Mouse (Mus musculus) neural tube, embryonic 14.5 days (tissue): ENCODE results near the gene Erbin. TPM values are rescaled to one million over a fixed set of nuclear protein-coding genes. Genes with fewer than 3 reads are reported as not detected.

ENCODE experiments used
- ATAC-seq: fragments of 200-750 bp; cut with Nextera tagmentation; 2 replicates; pipeline ENCODE4 v1.8.0; 2017; ENCODE audit warnings: low read depth, mild to moderate bottlenecking, moderate TSS enrichment, moderate library complexity
- H3K27ac ChIP-seq: fragments of 300-500 bp; sonication (generic); 2 replicates; pipeline ENCODE4 v1.5.1; 2014; ENCODE audit warnings: low read depth, mild to moderate bottlenecking, control low read depth, low read length, moderate library complexity, mixed read lengths
- H3K27me3 ChIP-seq: fragments of 300-500 bp; sonication (generic); 2 replicates; pipeline ENCODE4 v1.6.1; 2014; ENCODE audit warnings: low read length; ENCODE audit not compliant: control insufficient read depth, insufficient read depth
- H3K36me3 ChIP-seq: fragments of 300-500 bp; sonication (generic); 2 replicates; pipeline ENCODE4 v1.6.1; 2014; ENCODE audit warnings: low read length, mixed read lengths; ENCODE audit not compliant: control insufficient read depth, insufficient read depth
- H3K4me1 ChIP-seq: fragments of 300-500 bp; sonication (generic); 2 replicates; pipeline ENCODE4 v1.6.1; 2014; ENCODE audit warnings: low read length; ENCODE audit not compliant: control insufficient read depth, insufficient read depth
- H3K4me2 ChIP-seq: fragments of 300-500 bp; sonication (generic); 2 replicates; pipeline ENCODE4 v1.6.1; 2014; ENCODE audit warnings: mild to moderate bottlenecking, low read depth, low read length, control low read depth
- H3K4me3 ChIP-seq: fragments of 300-500 bp; sonication (generic); 2 replicates; pipeline ENCODE4 v1.5.1; 2014; ENCODE audit warnings: low read depth, low read length, control low read depth, mixed read lengths
- H3K9ac ChIP-seq: fragments of 300-500 bp; sonication (generic); replicated peaks from 2 replicates; pipeline ENCODE4 v1.6.1; 2014; ENCODE audit warnings: low read depth, mild to moderate bottlenecking, control low read depth, low read length, mixed read lengths
- H3K9me3 ChIP-seq: fragments of 300-500 bp; sonication (generic); 2 replicates; pipeline ENCODE4 v1.6.1; 2016; ENCODE audit warnings: low read length; ENCODE audit not compliant: control insufficient read depth
- WGBS: fragments of 180-500 bp; shearing (Covaris S2); extraction: QIAGEN DNeasy Blood & Tissue Kit; methylation state at CpG from one replicate; pipeline ENCODE4 v1.1.7; 2014; 5-methylcytosine and 5-hydroxymethylcytosine counted together
- polyA plus RNA-seq: library from polyadenylated mRNA; unstranded; fragments of >200 nt; fragmentation: Nextera tagmentation; extraction: Ambion mirVana; gene quantifications from 2 replicates; pipeline ENCODE4 v1.2.1, GENCODE M21; 2014

Erbin gene
- polyA plus RNA-seq, 1 experiment from 2014 or later: 14.5 TPM

DNA sequence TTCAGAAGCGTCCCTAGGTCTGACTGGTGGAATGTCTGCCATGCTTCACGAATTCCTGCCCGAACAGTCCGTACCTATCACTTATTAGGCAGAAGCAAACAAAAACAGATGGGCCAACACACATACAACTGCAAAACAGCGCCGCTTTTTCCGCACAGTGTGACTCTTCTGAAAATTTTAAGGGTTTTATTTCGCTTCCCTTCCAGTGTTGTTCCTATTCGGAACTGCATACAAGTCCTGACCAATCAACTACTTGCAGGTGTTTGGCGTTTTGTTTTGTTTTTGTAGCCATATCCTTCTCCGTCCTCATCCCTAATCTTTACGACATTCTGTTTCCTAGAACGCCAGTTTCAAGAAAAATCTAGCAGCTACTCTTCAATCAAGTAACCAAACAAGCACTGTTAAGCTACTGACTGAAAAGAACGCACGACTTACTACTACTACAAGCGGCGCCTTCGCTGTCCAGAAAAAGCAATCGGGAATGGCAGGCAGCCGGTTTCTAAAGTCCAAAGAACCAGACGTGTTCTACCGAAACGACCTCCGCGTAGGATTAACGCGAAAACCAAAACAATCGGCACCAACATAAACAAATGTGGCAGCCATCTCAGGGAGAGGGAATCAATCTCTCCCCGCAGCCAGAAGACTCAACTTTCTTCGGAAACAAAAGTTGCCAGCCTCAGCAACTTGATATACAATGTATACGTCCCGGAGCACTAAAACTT is 919 bp downstream of the Erbin start:
- ATAC-seq: no peak
- WGBS: under 1% methylated on average over 32 of the region's 32 CpGs
- H3K4me1 ChIP-seq: peaks cover 23% of the 10 kb centered on the region; the same call in 1 of the 2 replicates

DNA sequence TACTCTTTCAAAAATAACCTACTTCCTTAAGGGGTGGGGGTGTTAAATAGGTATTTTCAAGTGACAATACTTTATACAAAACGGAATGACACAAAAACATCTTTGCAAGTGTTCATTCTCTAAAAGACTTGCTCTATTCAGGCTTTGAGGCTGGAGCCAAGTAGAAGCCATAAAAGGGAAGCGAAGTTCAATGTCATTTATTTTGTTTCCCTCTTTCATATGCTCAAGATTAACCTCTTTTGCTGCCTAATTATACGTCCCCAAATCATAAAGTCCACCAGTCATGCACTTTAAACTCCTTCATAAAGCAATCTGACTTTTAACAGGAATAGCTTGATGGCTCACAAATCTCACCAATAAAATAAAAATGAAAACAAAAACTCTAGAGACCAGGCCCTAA is 1.9 kb downstream of the Erbin start:
- Histone ChIP-seq H3K4me2 (peak overlapping the region; percentile 91), H3K4me3 (peak overlapping the region; percentile 55), H3K4me1 (peaks cover 23% of the 10 kb centered on the region; the same call in 1 of the 2 replicates), H3K27me3 (no peaks in the 10 kb centered on the region; the same call in 1 of the 2 replicates), H3K9me3 (no peaks in the 10 kb centered on the region), H3K27ac (no peak overlapping the region), H3K36me3 (no peaks in the 10 kb centered on the region), H3K9ac (no peak overlapping the region; the same call in 1 of the 2 replicates)
- ATAC-seq: no peak
- WGBS: 12% methylated on average over 3 of the region's 3 CpGs

More for the DNA sequence above, 919 bp downstream of the Erbin start:
- Histone ChIP-seq H3K4me2 (peak overlapping the region; percentile 91), H3K4me3 (peak overlapping the region; percentile 55), H3K27me3 (no peaks in the 10 kb centered on the region; the same call in 1 of the 2 replicates), H3K9ac (peak overlapping the region; percentile 99), H3K27ac (peak overlapping the region; percentile 100), H3K9me3 (no peaks in the 10 kb centered on the region), H3K36me3 (no peaks in the 10 kb centered on the region)

DNA sequence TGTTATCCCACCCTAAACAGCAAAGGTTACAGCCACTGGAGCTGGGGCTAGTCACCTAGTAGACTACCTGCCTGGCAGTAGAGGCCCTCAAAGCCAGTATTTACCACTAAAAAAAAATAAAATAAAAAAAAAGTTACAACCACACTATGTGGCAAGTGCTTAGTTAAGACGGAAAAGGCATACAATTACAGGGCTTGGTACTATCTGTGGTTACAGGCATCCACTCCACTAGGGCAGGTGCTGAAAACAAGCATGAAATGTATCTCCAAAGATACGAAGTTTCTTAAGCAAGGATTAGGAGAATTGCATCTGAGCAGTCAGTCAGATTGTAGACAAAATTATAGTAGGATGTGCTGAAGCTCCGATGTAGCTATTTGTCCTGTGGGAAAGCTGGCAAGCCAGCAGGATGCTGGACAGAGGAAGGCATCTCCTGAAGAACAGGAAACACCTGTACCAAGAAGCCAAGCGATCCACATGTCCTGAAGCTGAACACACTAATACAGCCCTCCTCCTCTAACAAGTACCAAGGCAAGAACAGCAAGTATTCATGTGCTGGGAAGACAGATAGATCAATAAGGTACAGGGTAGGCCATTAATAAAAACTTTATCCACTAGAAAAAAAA is 6.1 kb downstream of the Erbin start:
- Histone ChIP-seq H3K9me3 (no peaks in the 10 kb centered on the region), H3K36me3 (no peaks in the 10 kb centered on the region), H3K27ac (no peak overlapping the region), H3K4me3 (no peak overlapping the region), H3K4me1 (peaks cover 17% of the 10 kb centered on the region; the same call in 1 of the 2 replicates), H3K4me2 (no peak overlapping the region), H3K9ac (no peak overlapping the region), H3K27me3 (no peaks in the 10 kb centered on the region)
- ATAC-seq: no peak
- 78% methylated on average over 4 of the region's 4 CpGs for WGBS

DNA sequence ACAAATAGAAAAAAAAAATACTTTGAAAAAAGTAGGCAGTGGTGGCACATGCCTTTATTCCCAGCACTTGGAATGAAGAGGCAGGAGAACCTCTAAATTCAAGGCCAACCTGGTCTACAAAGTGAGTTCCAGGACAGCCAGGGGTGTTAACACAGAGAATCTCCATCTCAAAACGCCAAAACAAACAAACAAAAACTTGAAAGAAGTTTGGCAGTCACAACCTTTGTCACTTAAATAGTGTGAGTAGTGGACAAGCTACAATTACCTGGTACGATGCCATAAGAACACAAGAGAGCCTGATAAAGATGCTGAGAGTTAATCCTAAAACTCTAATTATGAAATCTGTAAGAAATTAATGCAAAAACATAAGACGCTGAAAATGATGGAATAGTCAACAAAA is 8.0 kb downstream of the Erbin start:
- no peak overlapping the region for H3K4me2 ChIP-seq
- no peak for ATAC-seq
- H3K9me3 ChIP-seq: no peaks in the 10 kb centered on the region
- H3K9ac ChIP-seq: no peak overlapping the region
- H3K4me3 ChIP-seq: no peak overlapping the region
- peaks cover 4% of the 10 kb centered on the region; the same call in 1 of the 2 replicates for H3K4me1 ChIP-seq
- H3K36me3 ChIP-seq: no peaks in the 10 kb centered on the region
- no peaks in the 10 kb centered on the region for H3K27me3 ChIP-seq
- WGBS: 86% methylated on average over 3 of the region's 3 CpGs
- H3K27ac ChIP-seq: no peak overlapping the region

DNA sequence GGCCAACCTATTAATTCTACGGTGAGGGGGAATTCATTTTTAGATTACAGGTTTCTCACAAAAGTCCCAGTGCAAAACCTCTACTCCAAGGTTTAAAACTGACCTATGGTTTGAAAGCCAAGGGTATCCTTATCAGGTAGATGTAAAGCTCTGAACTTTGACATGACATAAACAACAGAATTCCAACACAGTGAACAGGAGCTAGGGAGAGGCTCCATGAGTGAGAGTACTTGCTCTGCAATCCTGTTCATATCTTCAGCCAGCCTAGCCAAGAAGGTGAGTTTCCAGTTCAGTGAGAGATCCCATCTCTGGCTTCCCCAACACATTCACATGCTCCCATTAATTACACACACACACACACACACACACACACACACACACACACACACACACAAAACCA is 9.7 kb downstream of the Erbin start:
- Histone ChIP-seq H3K36me3 (no peaks in the 10 kb centered on the region), H3K9ac (no peak overlapping the region), H3K27ac (no peak overlapping the region), H3K4me1 (no peaks in the 10 kb centered on the region), H3K9me3 (no peaks in the 10 kb centered on the region), H3K27me3 (no peaks in the 10 kb centered on the region), H3K4me2 (no peak overlapping the region), H3K4me3 (no peak overlapping the region)
- 97% methylated on average over 1 of the region's 1 CpGs for WGBS
- no peak for ATAC-seq

DNA sequence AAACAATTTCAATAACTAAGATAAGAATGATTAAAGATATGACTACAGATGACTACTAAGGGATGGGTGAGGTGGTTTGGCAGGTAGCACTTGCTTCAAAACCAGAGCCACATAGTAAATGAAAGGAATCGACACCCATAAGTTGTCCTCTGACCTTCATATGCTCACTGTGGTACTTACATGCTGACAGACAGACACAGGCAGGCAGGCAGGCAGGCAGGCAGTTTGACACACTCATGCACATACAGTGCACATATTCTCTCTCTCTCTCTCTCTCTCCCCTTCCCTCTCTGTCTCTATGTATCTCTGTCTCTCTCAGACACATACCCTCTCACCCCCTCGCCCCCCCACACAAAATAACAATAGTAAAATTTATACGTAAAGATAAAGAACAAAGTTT is 10.4 kb downstream of the Erbin start:
- WGBS: 86% methylated on average over 3 of the region's 3 CpGs
- Histone ChIP-seq H3K4me1 (no peaks in the 10 kb centered on the region), H3K4me3 (no peak overlapping the region), H3K4me2 (no peak overlapping the region), H3K9me3 (no peaks in the 10 kb centered on the region), H3K27ac (no peak overlapping the region), H3K36me3 (no peaks in the 10 kb centered on the region), H3K27me3 (no peaks in the 10 kb centered on the region), H3K9ac (no peak overlapping the region)
- no peak for ATAC-seq

DNA sequence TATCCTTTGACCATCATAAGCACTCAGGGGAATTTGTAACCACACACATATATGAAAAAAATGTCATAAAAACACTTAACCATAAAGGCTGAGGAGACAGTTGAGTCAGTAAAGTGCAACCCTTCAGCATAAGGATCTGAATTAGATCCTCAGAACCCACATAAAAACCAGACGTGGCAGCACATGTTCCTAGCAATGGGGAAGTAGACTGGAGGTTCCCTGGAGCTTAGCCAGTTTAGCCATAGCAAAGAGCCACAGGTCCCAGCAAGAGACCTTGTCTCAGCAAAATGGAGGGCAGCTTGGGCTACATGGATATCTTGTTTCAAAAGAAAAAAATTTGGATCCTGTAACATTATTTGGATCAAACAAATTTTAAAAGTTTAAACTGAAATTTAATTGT is 20.3 kb downstream of the Erbin start:
- H3K9me3 ChIP-seq: 0 out of 2 replicates have a peak, but pooled peaks cover 3% of the 10 kb centered on the region
- no peak overlapping the region for H3K27ac ChIP-seq
- no peak overlapping the region for H3K4me2 ChIP-seq
- no peaks in the 10 kb centered on the region for H3K27me3 ChIP-seq
- WGBS: 84% methylated on average over 1 of the region's 1 CpGs
- H3K36me3 ChIP-seq: no peaks in the 10 kb centered on the region
- H3K4me3 ChIP-seq: no peak overlapping the region
- no peaks in the 10 kb centered on the region for H3K4me1 ChIP-seq
- no peak overlapping the region for H3K9ac ChIP-seq
- ATAC-seq: no peak

DNA sequence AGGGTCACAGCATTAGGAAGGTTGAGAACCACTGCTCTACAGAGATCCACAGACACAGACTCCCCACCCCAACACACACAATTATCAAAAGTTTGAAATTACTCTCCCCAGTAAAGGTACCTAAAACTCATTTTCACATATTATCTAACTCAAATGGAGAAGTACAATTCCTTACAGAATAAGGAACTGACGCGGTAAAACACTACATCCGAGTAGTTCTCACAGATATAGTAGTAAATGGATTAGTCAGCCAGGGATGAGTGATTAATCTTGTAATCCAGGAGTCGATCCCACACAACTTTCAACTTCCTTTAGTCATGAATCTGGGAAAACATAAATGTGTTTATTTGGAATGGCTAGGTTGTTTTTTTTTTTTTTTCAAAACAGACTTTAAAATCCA is 22.7 kb downstream of the Erbin start:
- Histone ChIP-seq H3K4me2 (no peak overlapping the region), H3K36me3 (no peaks in the 10 kb centered on the region), H3K27ac (no peak overlapping the region), H3K4me1 (no peaks in the 10 kb centered on the region), H3K9ac (no peak overlapping the region), H3K9me3 (0 out of 2 replicates have a peak, but pooled peaks cover 3% of the 10 kb centered on the region), H3K4me3 (no peak overlapping the region), H3K27me3 (no peaks in the 10 kb centered on the region)
- no peak for ATAC-seq
- WGBS: 98% methylated on average over 4 of the region's 4 CpGs

DNA sequence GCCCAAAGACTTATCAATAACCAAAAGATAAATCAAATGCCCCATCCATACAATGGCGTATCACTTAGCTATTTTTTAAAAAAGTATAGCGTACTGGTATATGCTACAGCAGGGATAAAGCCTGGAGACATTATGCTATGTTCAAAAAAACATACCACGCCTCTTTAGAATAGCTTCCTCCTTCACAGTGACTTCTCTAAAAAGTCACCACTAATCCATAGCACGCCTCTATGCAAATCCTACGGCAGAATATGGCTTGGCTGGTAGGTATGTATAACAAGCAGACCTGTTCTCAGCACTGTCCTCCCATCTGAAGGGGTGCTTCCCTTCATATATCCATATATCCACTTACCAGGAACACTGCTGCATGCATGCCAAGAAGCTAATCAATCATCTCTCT is 27.2 kb downstream of the Erbin start:
- no peak overlapping the region for H3K4me2 ChIP-seq
- no peaks in the 10 kb centered on the region for H3K27me3 ChIP-seq
- 0 out of 2 replicates have a peak, but pooled peaks cover 3% of the 10 kb centered on the region for H3K9me3 ChIP-seq
- no peaks in the 10 kb centered on the region for H3K36me3 ChIP-seq
- no peak for ATAC-seq
- no peak overlapping the region for H3K27ac ChIP-seq
- H3K4me1 ChIP-seq: peaks cover 8% of the 10 kb centered on the region; the same call in 1 of the 2 replicates
- 94% methylated on average over 5 of the region's 5 CpGs for WGBS
- no peak overlapping the region for H3K9ac ChIP-seq
- H3K4me3 ChIP-seq: no peak overlapping the region
